Mouse (Mus musculus): ENCODE results near the gene Dusp19. TPM values are rescaled to one million over a fixed set of nuclear protein-coding genes. Genes with fewer than 3 reads are reported as not detected.

The Dusp19 gene
- polyA plus RNA-seq, 1 experiment from 2014 or later = 16.8 TPM

- H3K27me3 ChIP-seq (replicated peaks) = no peaks in the 10 kb centered on the region
- H3K4me3 ChIP-seq = no peak overlapping the region
- H3K4me1 ChIP-seq = no peaks in the 10 kb centered on the region
- H3K4me2 ChIP-seq (replicated peaks) = no peak overlapping the region
- H3K36me3 ChIP-seq = no peaks in the 10 kb centered on the region
- no peak overlapping the region for H3K9ac ChIP-seq
- H3K9me3 ChIP-seq = no peaks in the 10 kb centered on the region
- no peak for ATAC-seq (ENCODE audit: low FRiP score, low read depth)
- H3K27ac ChIP-seq = no peak overlapping the region
Measured at GRCm38 (mm10) chr2:80600611-80601010, 16.2 kb upstream of the Dusp19 start.

- H3K36me3 ChIP-seq = no peaks in the 10 kb centered on the region
- H3K9me3 ChIP-seq = no peaks in the 10 kb centered on the region
- H3K27me3 ChIP-seq (replicated peaks) = no peaks in the 10 kb centered on the region
- no peak overlapping the region for H3K27ac ChIP-seq
- H3K4me3 ChIP-seq = no peak overlapping the region
- no peak overlapping the region for H3K9ac ChIP-seq
- ATAC-seq (ENCODE audit: low FRiP score, low read depth) = no peak
- H3K4me1 ChIP-seq = no peaks in the 10 kb centered on the region
- no peak overlapping the region for H3K4me2 ChIP-seq (replicated peaks)
- WGBS = 91% methylated on average over 13 of the region's 13 CpGs
Measured at GRCm38 (mm10) chr2:80602756-80603155, 14.1 kb upstream of the Dusp19 start.

GRCm38 (mm10) chr2:80603771-80604426 is 12.9 kb upstream of the Dusp19 start:
- Histone ChIP-seq H3K4me1 (no peaks in the 10 kb centered on the region), H3K36me3 (no peaks in the 10 kb centered on the region), H3K27ac (no peak overlapping the region), H3K4me2 (replicated peaks) (no peak overlapping the region), H3K9me3 (no peaks in the 10 kb centered on the region), H3K27me3 (replicated peaks) (no peaks in the 10 kb centered on the region), H3K4me3 (no peak overlapping the region), H3K9ac (no peak overlapping the region)
- 91% methylated on average over 19 of the region's 19 CpGs for WGBS
- no peak for ATAC-seq (ENCODE audit: low FRiP score, low read depth)

- Histone ChIP-seq H3K9ac (no peak overlapping the region), H3K4me1 (no peaks in the 10 kb centered on the region), H3K4me3 (no peak overlapping the region), H3K4me2 (replicated peaks) (no peak overlapping the region), H3K27ac (no peak overlapping the region), H3K36me3 (no peaks in the 10 kb centered on the region), H3K27me3 (replicated peaks) (no peaks in the 10 kb centered on the region), H3K9me3 (no peaks in the 10 kb centered on the region)
- no peak for ATAC-seq (ENCODE audit: low FRiP score, low read depth)
- WGBS = 69% methylated on average over 1 of the region's 1 CpGs
Measured at GRCm38 (mm10) chr2:80612286-80612685, 4.6 kb upstream of the Dusp19 start.

- no peaks in the 10 kb centered on the region for H3K36me3 ChIP-seq
- no peak overlapping the region for H3K9ac ChIP-seq
- no peak for ATAC-seq (ENCODE audit: low FRiP score, low read depth)
- H3K9me3 ChIP-seq = no peaks in the 10 kb centered on the region
- 81% methylated on average over 2 of the region's 2 CpGs for WGBS
- H3K27me3 ChIP-seq (replicated peaks) = no peaks in the 10 kb centered on the region
- H3K4me3 ChIP-seq = no peak overlapping the region
- H3K4me2 ChIP-seq (replicated peaks) = no peak overlapping the region
- peaks cover 3% of the 10 kb centered on the region for H3K4me1 ChIP-seq
- H3K27ac ChIP-seq = no peak overlapping the region
Measured at GRCm38 (mm10) chr2:80612796-80613195, 4.0 kb upstream of the Dusp19 start.

GRCm38 (mm10) chr2:80618991-80619390 is 2.1 kb downstream of the Dusp19 start:
- Histone ChIP-seq H3K4me1 (peaks cover 8% of the 10 kb centered on the region), H3K36me3 (0 out of 2 replicates have a peak, but pooled peaks cover 3% of the 10 kb centered on the region), H3K9ac (no peak overlapping the region), H3K4me3 (no peak overlapping the region), H3K9me3 (no peaks in the 10 kb centered on the region), H3K4me2 (replicated peaks) (no peak overlapping the region), H3K27ac (no peak overlapping the region), H3K27me3 (replicated peaks) (no peaks in the 10 kb centered on the region)
- WGBS = 91% methylated on average over 3 of the region's 3 CpGs
- no peak for ATAC-seq (ENCODE audit: low FRiP score, low read depth)

- no peak for ATAC-seq (ENCODE audit: low FRiP score, low read depth)
- H3K27me3 ChIP-seq (replicated peaks) = no peaks in the 10 kb centered on the region
- H3K4me3 ChIP-seq = no peak overlapping the region
- no peaks in the 10 kb centered on the region for H3K9me3 ChIP-seq
- WGBS = 92% methylated on average over 3 of the region's 3 CpGs
- no peak overlapping the region for H3K9ac ChIP-seq
- H3K4me1 ChIP-seq = peaks cover 8% of the 10 kb centered on the region
- H3K27ac ChIP-seq = no peak overlapping the region
- no peak overlapping the region for H3K4me2 ChIP-seq (replicated peaks)
- H3K36me3 ChIP-seq = peaks cover 7% of the 10 kb centered on the region; the same call in 1 of the 2 replicates
Measured at GRCm38 (mm10) chr2:80621921-80622320, 5.1 kb downstream of the Dusp19 start.

- 95% methylated on average over 4 of the region's 4 CpGs for WGBS
- no peaks in the 10 kb centered on the region for H3K4me1 ChIP-seq
Measured at GRCm38 (mm10) chr2:80624523-80624922, 7.7 kb downstream of the Dusp19 start.

GRCm38 (mm10) chr2:80632336-80633026 is 15.6 kb downstream of the Dusp19 start:
- Histone ChIP-seq H3K4me1 (no peaks in the 10 kb centered on the region), H3K27me3 (replicated peaks) (no peaks in the 10 kb centered on the region), H3K4me3 (no peak overlapping the region), H3K9ac (no peak overlapping the region), H3K9me3 (no peaks in the 10 kb centered on the region), H3K36me3 (no peaks in the 10 kb centered on the region; the same call in 1 of the 2 replicates), H3K27ac (no peak overlapping the region), H3K4me2 (replicated peaks) (no peak overlapping the region)
- WGBS = 92% methylated on average over 13 of the region's 13 CpGs
- no peak for ATAC-seq (ENCODE audit: low FRiP score, low read depth)

More at GRCm38 (mm10) chr2:80624523-80624922, 7.7 kb downstream of the Dusp19 start:
- Histone ChIP-seq H3K4me3 (no peak overlapping the region), H3K9me3 (no peaks in the 10 kb centered on the region), H3K4me2 (replicated peaks) (no peak overlapping the region), H3K27me3 (replicated peaks) (no peaks in the 10 kb centered on the region), H3K9ac (no peak overlapping the region), H3K27ac (no peak overlapping the region), H3K36me3 (peaks cover 9% of the 10 kb centered on the region; the same call in 1 of the 2 replicates)
- no peak for ATAC-seq (ENCODE audit: low FRiP score, low read depth)

- H3K4me1 ChIP-seq = peaks cover 8% of the 10 kb centered on the region
- peak overlapping the region; percentile 87 for H3K4me3 ChIP-seq
- H3K36me3 ChIP-seq = peaks cover 9% of the 10 kb centered on the region
- H3K27ac ChIP-seq = no peak overlapping the region
- H3K27me3 ChIP-seq (replicated peaks) = no peaks in the 10 kb centered on the region
- H3K9me3 ChIP-seq = no peaks in the 10 kb centered on the region
- peak overlapping the region; percentile 68 for H3K9ac ChIP-seq
- WGBS = under 1% methylated on average over 45 of the region's 45 CpGs
- H3K4me2 ChIP-seq (replicated peaks) = peak overlapping the region; percentile 65
- ATAC-seq (ENCODE audit: low FRiP score, low read depth) = peak; percentile 98
Measured at GRCm38 (mm10) chr2:80638364-80639241, 21.8 kb downstream of the Dusp19 start.

GRCm38 (mm10) chr2:80639398-80639797 is 22.6 kb downstream of the Dusp19 start:
- H3K9me3 ChIP-seq = no peaks in the 10 kb centered on the region
- peak overlapping the region; percentile 65 for H3K4me2 ChIP-seq (replicated peaks)
- 15% methylated on average over 8 of the region's 8 CpGs for WGBS
- H3K27ac ChIP-seq = no peak overlapping the region
- peak overlapping the region; percentile 87 for H3K4me3 ChIP-seq
- peaks cover 16% of the 10 kb centered on the region for H3K36me3 ChIP-seq
- H3K27me3 ChIP-seq (replicated peaks) = no peaks in the 10 kb centered on the region
- no peak for ATAC-seq (ENCODE audit: low FRiP score, low read depth)
- H3K9ac ChIP-seq = peak overlapping the region; percentile 68; the same call in 1 of the 2 replicates
- H3K4me1 ChIP-seq = peaks cover 8% of the 10 kb centered on the region

- WGBS = 69% methylated on average over 3 of the region's 3 CpGs
- H3K4me3 ChIP-seq = no peak overlapping the region
- peaks cover 19% of the 10 kb centered on the region for H3K36me3 ChIP-seq
- ATAC-seq (ENCODE audit: low FRiP score, low read depth) = no peak
- peaks cover 8% of the 10 kb centered on the region for H3K4me1 ChIP-seq
- no peak overlapping the region for H3K9ac ChIP-seq
- H3K27me3 ChIP-seq (replicated peaks) = no peaks in the 10 kb centered on the region
- H3K4me2 ChIP-seq (replicated peaks) = peak overlapping the region; percentile 65; the same call in 1 of the 2 replicates
- no peak overlapping the region for H3K27ac ChIP-seq
- H3K9me3 ChIP-seq = no peaks in the 10 kb centered on the region
Measured at GRCm38 (mm10) chr2:80639864-80640263, 23.0 kb downstream of the Dusp19 start.

All from neural tube, embryonic 12.5 days (tissue).